Mouse (Mus musculus): ENCODE results near the gene Il13ra1. TPM values are rescaled to one million over a fixed set of nuclear protein-coding genes. Genes with fewer than 3 reads are reported as not detected.
A peak's percentile ranks its signal among the peaks of the same experiment; 100 is the strongest.

The Il13ra1 gene
- total and polyA plus RNA-seq, 3 experiments, result not detected

DNA sequence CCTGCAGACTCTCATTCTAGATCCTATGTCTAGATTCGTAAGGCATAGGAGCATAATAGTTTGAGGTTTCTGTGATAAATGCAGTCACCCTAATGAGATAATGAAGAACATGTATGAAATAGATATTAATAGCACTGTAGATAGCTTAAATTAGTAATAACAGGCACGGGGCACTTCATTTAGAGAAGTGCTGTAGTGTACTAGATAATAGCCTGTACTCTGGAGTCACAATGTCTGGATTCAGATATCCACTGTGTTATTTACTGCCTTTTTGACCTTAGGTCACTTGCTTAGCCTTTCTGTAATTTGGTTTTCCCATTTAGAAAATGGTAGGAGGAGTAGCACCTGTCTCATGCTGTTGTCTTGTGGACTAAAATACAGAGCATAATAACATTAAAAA is 44.8 kb downstream of the Il13ra1 start:
- H3K36me3 ChIP-seq (ENCODE audit: control insufficient read depth in 1 of 2, insufficient read depth in 2 of 2, low read length in 2 of 2), result no peaks in the 10 kb centered on the region
- DNase-seq (ENCODE audit: low read depth, low spot score), result no peak
- no peak for TF ChIP-seq MAX (IDR thresholded peaks at IDR 0.05; ENCODE audit: low read length)
- H3K9ac ChIP-seq (ENCODE audit: control insufficient read depth, low read depth, low read length, poor library complexity, severe bottlenecking), result no peak overlapping the region
- H3K79me2 ChIP-seq (ENCODE audit: control insufficient read depth, insufficient read depth, low read length, poor library complexity), result no peaks in the 10 kb centered on the region
- no peak overlapping the region for H3K27ac ChIP-seq (ENCODE audit: control insufficient read depth, low read depth, low read length)
- no peaks in the 10 kb centered on the region for H3K4me1 ChIP-seq (ENCODE audit: control insufficient read depth in 1 of 2, insufficient read depth in 2 of 2, low read length in 2 of 2)
- H3K27me3 ChIP-seq (ENCODE audit: control insufficient read depth in 1 of 2, insufficient read depth in 2 of 2, low read length in 2 of 2), result no peaks in the 10 kb centered on the region
- H3K9me3 ChIP-seq (replicated peaks; ENCODE audit: insufficient read depth, low read length), result no peaks in the 10 kb centered on the region
- no peak overlapping the region for H3K4me3 ChIP-seq (ENCODE audit: control insufficient read depth in 1 of 2, insufficient read depth in 1 of 2, low read depth in 2 of 2, low read length in 2 of 2)

DNA sequence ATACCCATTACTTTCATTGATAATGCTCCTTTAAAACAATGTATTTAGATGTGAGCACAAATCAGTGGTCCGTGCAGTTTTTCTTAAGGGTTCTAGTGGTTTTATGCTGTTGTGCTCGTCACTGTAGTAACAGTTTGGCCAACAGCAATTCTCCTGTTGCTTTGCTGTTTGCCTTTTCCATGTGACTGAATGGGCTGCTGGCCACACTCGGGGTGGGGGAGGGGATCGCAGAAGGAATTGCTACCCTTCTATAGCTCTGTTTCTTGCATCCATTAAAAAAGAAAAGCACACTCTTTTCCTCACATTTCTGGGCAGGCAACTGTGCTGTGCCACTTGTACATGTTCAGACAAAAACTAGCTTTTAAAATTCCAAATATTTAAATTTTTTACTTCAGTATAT is 49.7 kb downstream of the Il13ra1 start:
- TF ChIP-seq NRF1 (IDR thresholded peaks at IDR 0.05; ENCODE audit: insufficient read depth, low read depth, low read length, poor library complexity, severe bottlenecking), result no peak
- no peak for TF ChIP-seq POLR2AphosphoS5 (IDR thresholded peaks at IDR 0.05; ENCODE audit: borderline replicate concordance, low read depth, low read length)
- TF ChIP-seq KAT2A (conservative IDR thresholded peaks at IDR 0.05; ENCODE audit: low read depth, low read length), result no peak
- TF ChIP-seq MAZ (IDR thresholded peaks at IDR 0.05; ENCODE audit: low read depth, low read length), result no peak
- TF ChIP-seq CHD2 (IDR thresholded peaks at IDR 0.05; ENCODE audit: low read length), result no peak
- no peak for TF ChIP-seq ZC3H11A (IDR thresholded peaks at IDR 0.05; ENCODE audit: low read depth, low read length)
- no peak for TF ChIP-seq MAFK (IDR thresholded peaks at IDR 0.05; ENCODE audit: borderline replicate concordance, low read depth, low read length)
- TF ChIP-seq CTCF (IDR thresholded peaks at IDR 0.05 in 2 of 3, conservative IDR thresholded peaks at IDR 0.05 in 1 of 3; ENCODE audit: control insufficient read depth in 1 of 3, insufficient read depth in 1 of 3, low read depth in 2 of 3, low read length in 3 of 3, poor library complexity in 1 of 3, severe bottlenecking in 1 of 3), result no peak
- no peak overlapping the region for H3K27ac ChIP-seq (ENCODE audit: control insufficient read depth, low read depth, low read length)
- no peak overlapping the region for H3K9ac ChIP-seq (ENCODE audit: control insufficient read depth, low read depth, low read length, poor library complexity, severe bottlenecking)
- H3K36me3 ChIP-seq (ENCODE audit: control insufficient read depth in 1 of 2, insufficient read depth in 2 of 2, low read length in 2 of 2), result no peaks in the 10 kb centered on the region
- H3K9me3 ChIP-seq (replicated peaks; ENCODE audit: insufficient read depth, low read length), result no peaks in the 10 kb centered on the region
- no peak for DNase-seq (ENCODE audit: low read depth, low spot score)
- no peaks in the 10 kb centered on the region for H3K79me2 ChIP-seq (ENCODE audit: control insufficient read depth, insufficient read depth, low read length, poor library complexity)
- H3K4me1 ChIP-seq (ENCODE audit: control insufficient read depth in 1 of 2, insufficient read depth in 2 of 2, low read length in 2 of 2), result no peaks in the 10 kb centered on the region
- H3K27me3 ChIP-seq (ENCODE audit: control insufficient read depth in 1 of 2, insufficient read depth in 2 of 2, low read length in 2 of 2), result no peaks in the 10 kb centered on the region; a peak in 1 of 4 replicates
- H3K4me3 ChIP-seq (ENCODE audit: control insufficient read depth in 1 of 2, insufficient read depth in 1 of 2, low read depth in 2 of 2, low read length in 2 of 2), result no peak overlapping the region

DNA sequence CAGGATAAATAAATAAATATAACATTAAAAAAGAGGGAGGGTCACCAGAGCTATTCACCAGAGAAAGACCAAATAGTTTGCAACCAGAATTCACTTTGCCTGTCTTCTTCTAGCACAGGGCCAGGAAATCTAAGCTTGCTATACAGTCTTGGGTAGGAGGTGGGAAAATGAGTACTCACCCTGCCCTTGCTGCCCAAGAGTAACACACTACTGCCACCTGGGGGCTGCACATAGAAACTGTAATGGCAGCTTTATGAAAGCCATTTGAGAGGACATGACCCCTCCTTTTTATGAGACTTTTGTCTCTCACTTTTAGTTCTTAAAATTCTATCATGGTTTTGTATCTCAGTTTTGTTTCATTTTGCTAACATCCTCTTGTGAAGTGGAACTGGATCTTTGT is 71.7 kb downstream of the Il13ra1 start:
- H3K27ac ChIP-seq (ENCODE audit: control insufficient read depth, low read depth, low read length), result no peak overlapping the region
- H3K9ac ChIP-seq (ENCODE audit: control insufficient read depth, low read depth, low read length, poor library complexity, severe bottlenecking), result no peak overlapping the region
- peak; percentile 48 for DNase-seq (ENCODE audit: low read depth, low spot score)
- TF ChIP-seq CTCF (IDR thresholded peaks at IDR 0.05 in 2 of 3, conservative IDR thresholded peaks at IDR 0.05 in 1 of 3; ENCODE audit: control insufficient read depth in 1 of 3, insufficient read depth in 1 of 3, low read depth in 2 of 3, low read length in 3 of 3, poor library complexity in 1 of 3, severe bottlenecking in 1 of 3), result peak; percentile 34 to 69 (median 61)
- peak; percentile 66 for TF ChIP-seq RAD21 (IDR thresholded peaks at IDR 0.05; ENCODE audit: low read depth, low read length)
- TF ChIP-seq ZC3H11A (IDR thresholded peaks at IDR 0.05; ENCODE audit: low read depth, low read length), result peak; percentile 64
- peak; percentile 85 for TF ChIP-seq SMC3 (IDR thresholded peaks at IDR 0.05; ENCODE audit: low read depth, low read length)
- TF ChIP-seq NELFE (IDR thresholded peaks at IDR 0.05; ENCODE audit: low read depth, low read length), result no peak
- no peaks in the 10 kb centered on the region for H3K36me3 ChIP-seq (ENCODE audit: control insufficient read depth in 1 of 2, insufficient read depth in 2 of 2, low read length in 2 of 2)
- H3K9me3 ChIP-seq (replicated peaks; ENCODE audit: insufficient read depth, low read length), result no peaks in the 10 kb centered on the region
- no peak overlapping the region for H3K4me3 ChIP-seq (ENCODE audit: control insufficient read depth in 1 of 2, insufficient read depth in 1 of 2, low read depth in 2 of 2, low read length in 2 of 2)
- no peaks in the 10 kb centered on the region for H3K79me2 ChIP-seq (ENCODE audit: control insufficient read depth, insufficient read depth, low read length, poor library complexity)
- H3K27me3 ChIP-seq (ENCODE audit: control insufficient read depth in 1 of 2, insufficient read depth in 2 of 2, low read length in 2 of 2), result no peaks in the 10 kb centered on the region
- H3K4me1 ChIP-seq (ENCODE audit: control insufficient read depth in 1 of 2, insufficient read depth in 2 of 2, low read length in 2 of 2), result no peaks in the 10 kb centered on the region

Data from MEL (cell line).